Mouse (Mus musculus): Measurements from ENCODE around the gene Tpm3. TPM values are rescaled to one million over a fixed set of nuclear protein-coding genes. Genes with fewer than 3 reads are reported as not detected.

Gene Tpm3
- total and polyA plus RNA-seq, 3 experiments: 205 to 274 (median 273) TPM

GRCm38 (mm10) chr3:90062539-90062938 is 9.9 kb upstream of the Tpm3 start:
- no peaks in the 10 kb centered on the region for H3K9me3 ChIP-seq (replicated peaks; ENCODE audit: insufficient read depth, low read length)
- peaks cover 0 to 18% of the 10 kb centered on the region in 2 experiments; a peak in 2 of 4 replicates for H3K36me3 ChIP-seq (ENCODE audit: control insufficient read depth in 1 of 2, insufficient read depth in 2 of 2, low read length in 2 of 2)
- no peaks in the 10 kb centered on the region for H3K27me3 ChIP-seq (ENCODE audit: control insufficient read depth in 1 of 2, insufficient read depth in 2 of 2, low read length in 2 of 2)
- no peak for DNase-seq (ENCODE audit: low read depth, low spot score)
- no peaks in the 10 kb centered on the region for H3K79me2 ChIP-seq (ENCODE audit: control insufficient read depth, insufficient read depth, low read length, poor library complexity)
- H3K27ac ChIP-seq (ENCODE audit: control insufficient read depth, low read depth, low read length): no peak overlapping the region
- H3K4me3 ChIP-seq (ENCODE audit: control insufficient read depth in 1 of 2, insufficient read depth in 1 of 2, low read depth in 2 of 2, low read length in 2 of 2): no peak overlapping the region
- no peaks in the 10 kb centered on the region for H3K4me1 ChIP-seq (ENCODE audit: control insufficient read depth in 1 of 2, insufficient read depth in 2 of 2, low read length in 2 of 2)
- H3K9ac ChIP-seq (ENCODE audit: control insufficient read depth, low read depth, low read length, poor library complexity, severe bottlenecking): no peak overlapping the region
- TF ChIP-seq ZMIZ1 (IDR thresholded peaks at IDR 0.05; ENCODE audit: low read depth, low read length) (no peak), MEF2A (IDR thresholded peaks at IDR 0.05; ENCODE audit: extremely low read depth, insufficient replicate concordance, low read depth, low read length, poor library complexity, severe bottlenecking) (no peak), ETS1 (IDR thresholded peaks at IDR 0.05; ENCODE audit: low read depth, low read length) (no peak), ZC3H11A (IDR thresholded peaks at IDR 0.05; ENCODE audit: low read depth, low read length) (no peak), SMC3 (IDR thresholded peaks at IDR 0.05; ENCODE audit: low read depth, low read length) (no peak), ZNF384 (IDR thresholded peaks at IDR 0.05; ENCODE audit: low read depth, low read length) (no peak), ELF1 (IDR thresholded peaks at IDR 0.05; ENCODE audit: low read depth, low read length) (no peak), BHLHE40 (IDR thresholded peaks at IDR 0.05; ENCODE audit: borderline replicate concordance, low read depth, low read length) (no peak), POLR2AphosphoS5 (IDR thresholded peaks at IDR 0.05; ENCODE audit: borderline replicate concordance, low read depth, low read length) (no peak), E2F4 (IDR thresholded peaks at IDR 0.05; ENCODE audit: borderline replicate concordance, low read depth, low read length) (no peak), POLR2AphosphoS2 (IDR thresholded peaks at IDR 0.05; ENCODE audit: low read length) (no peak), ZKSCAN1 (IDR thresholded peaks at IDR 0.05; ENCODE audit: low read depth, low read length) (no peak), UBTF (IDR thresholded peaks at IDR 0.05; ENCODE audit: borderline replicate concordance, insufficient read depth, low read depth, low read length) (no peak), NELFE (IDR thresholded peaks at IDR 0.05; ENCODE audit: low read depth, low read length) (no peak), MXI1 (IDR thresholded peaks at IDR 0.05; ENCODE audit: low read depth, low read length) (no peak), MAZ (IDR thresholded peaks at IDR 0.05; ENCODE audit: low read depth, low read length) (no peak), GATA1 (IDR thresholded peaks at IDR 0.05; ENCODE audit: low read depth, low read length) (no peak), POLR2A (IDR thresholded peaks at IDR 0.05; ENCODE audit: control insufficient read depth in 1 of 2, insufficient read depth in 1 of 2, low read depth in 1 of 2, low read length in 2 of 2, poor library complexity in 1 of 2) (no peak)

- DNase-seq (ENCODE audit: low read depth, low spot score): peak; percentile 44
Measured at GRCm38 (mm10) chr3:90064383-90064782, 8.1 kb upstream of the Tpm3 start.

More at GRCm38 (mm10) chr3:90064383-90064782, 8.1 kb upstream of the Tpm3 start:
- TF ChIP-seq JUND (IDR thresholded peaks at IDR 0.05; ENCODE audit: low read depth, low read length) (peak; percentile 74; the same call in 1 of the 2 replicates), CHD2 (IDR thresholded peaks at IDR 0.05; ENCODE audit: low read length) (no peak), KAT2A (conservative IDR thresholded peaks at IDR 0.05; ENCODE audit: low read depth, low read length) (no peak)
- no peaks in the 10 kb centered on the region for H3K9me3 ChIP-seq (replicated peaks; ENCODE audit: insufficient read depth, low read length)
- H3K9ac ChIP-seq (ENCODE audit: control insufficient read depth, low read depth, low read length, poor library complexity, severe bottlenecking): no peak overlapping the region
- no peaks in the 10 kb centered on the region for H3K4me1 ChIP-seq (ENCODE audit: control insufficient read depth in 1 of 2, insufficient read depth in 2 of 2, low read length in 2 of 2)
- H3K4me3 ChIP-seq (ENCODE audit: control insufficient read depth in 1 of 2, insufficient read depth in 1 of 2, low read depth in 2 of 2, low read length in 2 of 2): no peak overlapping the region
- no peak overlapping the region for H3K27ac ChIP-seq (ENCODE audit: control insufficient read depth, low read depth, low read length)
- H3K79me2 ChIP-seq (ENCODE audit: control insufficient read depth, insufficient read depth, low read length, poor library complexity): no peaks in the 10 kb centered on the region
- peaks cover 0 to 6% of the 10 kb centered on the region in 2 experiments; a peak in 2 of 4 replicates for H3K36me3 ChIP-seq (ENCODE audit: control insufficient read depth in 1 of 2, insufficient read depth in 2 of 2, low read length in 2 of 2)
- H3K27me3 ChIP-seq (ENCODE audit: control insufficient read depth in 1 of 2, insufficient read depth in 2 of 2, low read length in 2 of 2): no peaks in the 10 kb centered on the region
